Mouse (Mus musculus) cerebellum, adult 9-11 months (tissue): Measurements from ENCODE around the gene Pik3c2a.

Experiments
- DNase-seq: peaks from one replicate; pipeline ENCODE4 v3.0.0; 2022

Pik3c2a gene

DNA sequence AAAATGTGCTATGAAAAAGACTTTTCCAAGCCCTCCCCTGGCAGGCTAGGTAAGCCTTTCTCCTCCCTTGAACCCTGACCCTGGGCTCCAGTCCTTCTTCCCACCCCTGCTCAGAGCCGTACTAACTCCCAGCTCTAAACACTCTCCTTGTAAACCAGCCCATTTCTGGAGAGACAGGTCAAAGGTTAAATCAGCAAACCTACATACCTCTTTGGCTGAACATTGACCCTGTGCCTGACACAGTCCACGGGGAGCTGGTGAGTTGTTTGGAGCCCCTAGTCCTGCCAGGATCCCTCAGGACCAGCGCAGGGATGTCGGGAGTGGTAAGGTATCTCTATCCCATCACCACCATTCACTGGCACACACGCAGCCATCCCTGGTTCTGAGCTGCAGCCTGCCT lies 150.9 kb downstream of the Pik3c2a start:
- no peak for DNase-seq

DNA sequence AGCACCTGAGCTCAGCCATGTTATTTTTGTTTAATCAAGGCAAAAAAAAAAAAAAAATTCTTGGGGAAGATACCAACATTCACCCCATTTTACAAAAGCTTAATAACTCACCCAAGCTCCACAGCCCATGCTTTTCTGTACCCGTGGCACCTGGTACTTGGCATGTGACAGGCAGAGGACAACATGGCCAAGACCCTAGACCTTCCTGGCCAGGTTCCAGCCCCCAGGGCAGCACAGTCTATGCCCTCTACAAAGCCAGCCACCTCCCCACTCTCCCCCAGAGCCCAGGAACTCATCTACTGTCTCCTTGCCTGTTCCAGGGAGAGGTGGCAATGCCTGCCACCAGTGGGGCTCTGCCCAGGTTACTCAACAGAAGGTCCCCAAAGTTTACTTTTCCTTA lies 152.7 kb downstream of the Pik3c2a start:
- no peak for DNase-seq

DNA sequence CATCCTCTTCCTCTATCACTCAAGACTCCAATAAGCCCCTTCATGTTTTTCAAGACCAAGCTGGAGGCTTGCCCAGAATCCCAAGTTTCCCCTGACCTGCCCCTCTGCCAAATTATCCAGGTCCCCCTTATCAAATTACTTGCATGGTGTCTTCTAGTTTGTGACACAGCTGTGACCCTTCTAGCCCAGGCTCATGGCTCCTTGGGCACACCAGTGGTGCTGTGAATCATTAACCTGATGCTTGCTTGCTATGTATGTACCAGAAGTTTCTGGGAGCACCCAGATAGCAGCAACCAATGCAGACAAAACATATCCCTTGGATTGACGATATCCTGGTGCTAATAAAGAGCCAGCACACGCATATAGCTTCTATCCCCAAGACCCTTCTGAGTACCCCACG lies 154.3 kb downstream of the Pik3c2a start:
- no peak for DNase-seq

DNA sequence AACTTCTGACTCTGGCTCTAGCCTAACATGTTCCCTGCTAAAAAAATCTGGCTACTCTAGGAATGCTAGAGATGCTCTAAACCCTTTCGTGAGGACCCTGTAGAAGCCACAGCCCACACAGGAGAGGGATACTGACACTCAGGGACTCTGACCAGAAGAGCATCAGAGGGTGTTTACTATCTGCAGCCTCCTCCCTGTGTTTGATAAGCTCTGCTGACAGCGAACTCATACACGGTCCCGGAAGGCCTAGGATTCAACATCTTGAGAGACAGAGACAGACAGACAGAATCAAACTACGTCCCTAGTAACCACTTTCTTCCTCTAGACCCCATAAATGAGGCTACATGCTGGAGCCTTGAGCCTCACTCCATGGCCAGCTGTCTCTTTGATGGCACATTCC lies 155.3 kb downstream of the Pik3c2a start:
- DNase-seq = no peak
